Mouse (Mus musculus): ENCODE results near the gene Gm26620. TPM values are rescaled to one million over a fixed set of nuclear protein-coding genes. Genes with fewer than 3 reads are reported as not detected.
A peak's percentile ranks its signal among the peaks of the same experiment; 100 is the strongest.

Gm26620 gene
- polyA plus RNA-seq, 1 experiment from 2014 or later = 0.56 TPM

DNA sequence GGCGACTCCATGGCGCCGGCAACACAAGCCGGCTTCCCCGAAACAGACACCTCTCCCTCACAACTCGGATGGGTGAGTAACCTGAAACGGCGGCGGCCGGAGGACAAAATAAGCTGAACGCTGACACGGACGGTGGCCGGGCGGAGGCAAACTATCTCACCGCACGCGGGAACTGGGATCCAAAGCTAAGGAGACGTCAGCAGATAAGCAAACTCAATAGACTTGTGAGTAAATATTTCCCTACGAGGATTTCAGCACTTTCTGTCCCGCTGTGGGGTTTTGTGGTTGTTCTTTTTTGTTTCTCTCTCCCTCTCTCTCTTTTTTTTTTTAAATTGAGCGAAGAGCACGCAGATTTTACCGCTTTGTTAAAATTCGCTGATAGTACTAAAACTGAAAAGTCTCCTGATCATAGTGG lies 17.2 kb upstream of the Gm26620 start, which contains the start of gene Atf6:
TSS of gene Atf6 (minus strand) at position 81 of the 415 bp plus-strand sequence.
- no peaks in the 10 kb centered on the region for H3K27me3 ChIP-seq (ENCODE audit: control insufficient read depth, insufficient read depth, low read length)
- H3K4me2 ChIP-seq (replicated peaks) = peak within 1 kb of the TSS; percentile 83
- peak within 1 kb of the TSS; percentile 76 for H3K27ac ChIP-seq
- peaks cover 6% of the 10 kb centered on the region for H3K36me3 ChIP-seq (replicated peaks; ENCODE audit: control insufficient read depth, insufficient read depth)
- no peaks in the 10 kb centered on the region for H3K9me3 ChIP-seq (ENCODE audit: control insufficient read depth, low read length)
- H3K4me3 ChIP-seq (replicated peaks; ENCODE audit: low read length) = peak within 1 kb of the TSS; percentile 83
- 0% methylated on average over 25 of the region's 25 CpGs for WGBS
- ATAC-seq (ENCODE audit: low FRiP score) = peak; percentile 73
- peak within 1 kb of the TSS; percentile 72 for H3K9ac ChIP-seq
- peaks cover 9% of the 10 kb centered on the region for H3K4me1 ChIP-seq (replicated peaks; ENCODE audit: control insufficient read depth, insufficient read depth, low read length)
- peak; percentile 96 for DNase-seq (ENCODE audit: low spot score)

DNA sequence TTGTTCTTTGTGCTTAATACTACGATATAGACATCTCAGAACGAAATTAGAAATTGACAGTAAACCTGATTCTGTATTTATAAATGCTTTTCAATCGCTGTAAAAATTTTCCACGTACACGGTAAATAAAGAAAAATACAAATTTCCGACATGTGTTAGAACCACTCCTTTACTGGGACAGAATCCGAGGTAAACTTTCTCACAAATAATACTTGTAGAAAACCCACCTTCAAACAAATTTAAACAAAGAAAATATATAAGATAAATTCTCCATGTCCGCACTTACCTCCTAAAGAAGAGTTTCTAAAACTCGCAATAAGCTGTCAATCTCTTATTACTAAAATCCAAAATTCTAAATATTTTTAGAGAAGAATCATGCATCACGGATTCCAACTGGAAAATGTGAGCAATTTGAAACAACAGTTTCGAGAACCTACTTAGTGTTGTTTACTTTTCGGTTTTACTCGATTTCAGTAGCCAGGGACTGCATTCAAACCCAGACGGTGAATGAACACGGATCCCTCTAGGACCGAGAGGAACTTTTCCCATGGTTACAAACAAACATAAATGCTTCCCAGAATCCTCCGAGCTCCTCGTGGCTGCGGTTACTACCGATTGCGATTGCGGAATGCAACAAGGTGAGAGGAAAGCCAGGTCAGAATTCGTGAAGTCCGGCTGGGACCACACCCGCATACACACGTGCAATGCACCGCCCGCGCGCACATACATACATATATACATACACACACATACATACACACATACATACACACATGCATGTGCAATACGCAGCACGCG lies 16.6 kb upstream of the Gm26620 start:
- H3K9ac ChIP-seq = peak overlapping the region; percentile 72
- H3K9me3 ChIP-seq (ENCODE audit: control insufficient read depth, low read length) = no peaks in the 10 kb centered on the region
- H3K27me3 ChIP-seq (ENCODE audit: control insufficient read depth, insufficient read depth, low read length) = no peaks in the 10 kb centered on the region
- WGBS = under 1% methylated on average over 33 of the region's 33 CpGs
- H3K27ac ChIP-seq = peak overlapping the region; percentile 50; the same call in 1 of the 2 replicates
- ATAC-seq (ENCODE audit: low FRiP score) (peak; percentile 88), DNase-seq (ENCODE audit: low spot score) (peak; percentile 91)
- peak overlapping the region; percentile 83 for H3K4me3 ChIP-seq (replicated peaks; ENCODE audit: low read length)
- peaks cover 9% of the 10 kb centered on the region for H3K4me1 ChIP-seq (replicated peaks; ENCODE audit: control insufficient read depth, insufficient read depth, low read length)
- peak overlapping the region; percentile 83 for H3K4me2 ChIP-seq (replicated peaks)
- H3K36me3 ChIP-seq (replicated peaks; ENCODE audit: control insufficient read depth, insufficient read depth) = peaks cover 9% of the 10 kb centered on the region

DNA sequence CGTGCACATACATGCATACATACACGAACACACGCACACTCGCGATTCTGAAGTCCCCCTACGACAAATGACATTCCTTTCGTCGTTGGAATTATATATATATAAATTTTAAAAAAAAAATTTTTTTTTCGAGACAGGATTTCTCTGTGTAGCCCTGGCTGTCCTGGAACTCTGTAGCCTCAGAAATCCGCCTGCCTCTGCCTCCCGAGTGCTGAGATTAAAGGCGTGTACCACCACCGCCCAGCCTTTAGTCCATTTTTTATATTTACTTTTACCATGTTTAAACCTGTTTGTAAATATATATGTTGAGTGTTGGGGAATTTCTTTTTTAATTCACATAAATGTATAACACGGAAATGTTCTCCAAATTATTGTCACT lies 16.0 kb upstream of the Gm26620 start:
- no peaks in the 10 kb centered on the region for H3K9me3 ChIP-seq (ENCODE audit: control insufficient read depth, low read length)
- peak overlapping the region; percentile 50; the same call in 1 of the 2 replicates for H3K27ac ChIP-seq
- H3K4me1 ChIP-seq (replicated peaks; ENCODE audit: control insufficient read depth, insufficient read depth, low read length) = peaks cover 9% of the 10 kb centered on the region
- WGBS = 21% methylated on average over 14 of the region's 14 CpGs
- DNase-seq (ENCODE audit: low spot score) (no peak), ATAC-seq (ENCODE audit: low FRiP score) (0 out of 2 replicates have a peak, but pooled peaks have one; percentile 25)
- H3K36me3 ChIP-seq (replicated peaks; ENCODE audit: control insufficient read depth, insufficient read depth) = peaks cover 13% of the 10 kb centered on the region
- peak overlapping the region; percentile 72 for H3K9ac ChIP-seq
- H3K27me3 ChIP-seq (ENCODE audit: control insufficient read depth, insufficient read depth, low read length) = no peaks in the 10 kb centered on the region
- peak overlapping the region; percentile 83 for H3K4me3 ChIP-seq (replicated peaks; ENCODE audit: low read length)
- H3K4me2 ChIP-seq (replicated peaks) = peak overlapping the region; percentile 83

DNA sequence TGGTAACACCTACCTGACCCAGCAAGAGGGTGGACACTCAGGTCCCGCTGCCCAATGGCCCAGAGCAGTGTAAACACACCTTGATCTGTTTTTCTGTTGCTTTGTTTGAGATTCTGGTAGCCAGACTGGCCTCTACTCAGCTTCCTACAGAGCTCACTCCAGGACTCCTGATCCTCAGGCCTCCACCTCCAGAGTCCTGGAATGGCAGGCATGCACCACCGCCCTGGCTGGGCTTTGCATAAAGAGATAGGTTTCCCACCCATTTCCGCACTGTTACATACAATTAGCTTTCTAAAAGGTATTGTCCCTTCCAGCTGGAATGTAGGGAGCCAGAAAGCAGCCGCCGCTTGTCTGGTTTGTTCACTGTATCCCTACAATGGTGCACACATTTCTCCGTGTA lies 13.5 kb upstream of the Gm26620 start:
- ATAC-seq (ENCODE audit: low FRiP score) = no peak
- Histone ChIP-seq H3K4me3 (replicated peaks; ENCODE audit: low read length) (no peak overlapping the region), H3K36me3 (replicated peaks; ENCODE audit: control insufficient read depth, insufficient read depth) (peaks cover 35% of the 10 kb centered on the region), H3K9ac (no peak overlapping the region), H3K27me3 (ENCODE audit: control insufficient read depth, insufficient read depth, low read length) (no peaks in the 10 kb centered on the region), H3K27ac (no peak overlapping the region), H3K4me1 (replicated peaks; ENCODE audit: control insufficient read depth, insufficient read depth, low read length) (peaks cover 6% of the 10 kb centered on the region), H3K4me2 (replicated peaks) (no peak overlapping the region), H3K9me3 (ENCODE audit: control insufficient read depth, low read length) (no peaks in the 10 kb centered on the region)
- DNase-seq (ENCODE audit: low spot score) = no peak
- WGBS = 90% methylated on average over 6 of the region's 6 CpGs

DNA sequence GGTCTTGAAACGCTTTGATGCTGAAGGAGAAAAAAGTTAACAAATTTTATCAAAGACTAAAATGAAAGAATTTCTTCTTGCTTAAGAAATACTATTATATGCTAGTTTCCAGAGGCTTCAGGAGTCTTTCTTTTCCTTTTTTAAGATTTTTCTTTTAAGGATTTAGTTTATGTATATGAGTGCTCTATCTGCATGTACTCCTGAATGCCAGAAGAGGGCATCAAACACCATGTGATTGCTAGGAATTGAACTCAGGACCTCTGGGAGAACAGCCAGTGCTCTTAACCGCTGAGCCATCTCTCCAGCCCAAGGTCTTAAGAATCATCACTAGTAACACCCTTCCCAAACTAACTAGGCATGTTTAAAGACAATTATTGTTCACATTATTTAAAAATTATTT lies 12.9 kb upstream of the Gm26620 start:
- Histone ChIP-seq H3K9ac (no peak overlapping the region), H3K4me2 (replicated peaks) (no peak overlapping the region), H3K27ac (no peak overlapping the region), H3K4me3 (replicated peaks; ENCODE audit: low read length) (no peak overlapping the region), H3K36me3 (replicated peaks; ENCODE audit: control insufficient read depth, insufficient read depth) (peaks cover 41% of the 10 kb centered on the region), H3K27me3 (ENCODE audit: control insufficient read depth, insufficient read depth, low read length) (no peaks in the 10 kb centered on the region), H3K9me3 (ENCODE audit: control insufficient read depth, low read length) (no peaks in the 10 kb centered on the region), H3K4me1 (replicated peaks; ENCODE audit: control insufficient read depth, insufficient read depth, low read length) (peaks cover under 1% of the 10 kb centered on the region)
- WGBS = 97% methylated on average over 2 of the region's 2 CpGs
- no peak for ATAC-seq (ENCODE audit: low FRiP score)
- no peak for DNase-seq (ENCODE audit: low spot score)

DNA sequence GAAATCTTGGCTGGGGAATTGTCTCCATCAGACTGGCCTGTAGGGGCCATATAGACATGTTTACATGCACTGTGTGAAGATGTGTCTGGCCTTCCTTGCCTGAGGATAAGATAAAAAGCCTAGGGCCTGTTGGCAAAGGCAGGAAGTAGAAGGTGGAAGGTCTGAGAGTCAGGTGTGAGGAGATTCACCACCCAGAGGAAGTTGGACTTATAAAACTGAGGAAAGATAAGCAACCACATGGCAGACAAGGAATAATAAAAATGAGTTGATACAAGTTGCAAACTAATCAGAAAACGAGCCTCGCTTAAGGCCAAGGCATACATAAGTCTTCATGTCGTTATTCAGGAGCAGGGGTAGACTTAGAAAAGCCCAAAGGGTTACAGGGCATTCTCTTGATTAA lies 9.2 kb upstream of the Gm26620 start:
- Histone ChIP-seq H3K36me3 (replicated peaks; ENCODE audit: control insufficient read depth, insufficient read depth) (peaks cover 71% of the 10 kb centered on the region), H3K27ac (no peak overlapping the region)
- no peak for ATAC-seq (ENCODE audit: low FRiP score)

DNA sequence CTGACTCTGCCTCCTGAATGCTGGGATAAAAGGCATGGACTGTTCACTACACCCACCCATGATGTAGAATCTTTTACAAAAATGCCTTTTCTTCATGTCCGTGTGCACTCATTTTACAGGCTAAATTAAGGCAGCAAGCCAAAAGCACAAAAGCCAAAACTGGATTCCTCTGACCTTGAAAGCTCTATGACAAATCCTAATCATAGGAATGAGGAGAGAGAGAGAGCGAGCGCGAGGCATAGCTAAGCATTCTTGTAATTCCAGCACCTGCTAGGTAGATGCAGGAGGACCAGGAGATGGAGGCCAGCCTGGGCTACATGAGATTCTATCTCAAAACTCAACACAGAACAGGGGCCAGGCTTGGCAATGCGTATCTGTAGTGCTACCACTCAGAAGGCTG lies 8.0 kb upstream of the Gm26620 start:
- Histone ChIP-seq H3K9ac (no peak overlapping the region), H3K4me2 (replicated peaks) (no peak overlapping the region), H3K27me3 (ENCODE audit: control insufficient read depth, insufficient read depth, low read length) (no peaks in the 10 kb centered on the region), H3K36me3 (replicated peaks; ENCODE audit: control insufficient read depth, insufficient read depth) (peaks cover 66% of the 10 kb centered on the region), H3K9me3 (ENCODE audit: control insufficient read depth, low read length) (no peaks in the 10 kb centered on the region), H3K4me3 (replicated peaks; ENCODE audit: low read length) (no peak overlapping the region), H3K27ac (no peak overlapping the region), H3K4me1 (replicated peaks; ENCODE audit: control insufficient read depth, insufficient read depth, low read length) (no peaks in the 10 kb centered on the region)
- ATAC-seq (ENCODE audit: low FRiP score) (no peak), DNase-seq (ENCODE audit: low spot score) (no peak)
- WGBS = 97% methylated on average over 5 of the region's 5 CpGs

More for the DNA sequence above, 9.2 kb upstream of the Gm26620 start:
- DNase-seq (ENCODE audit: low spot score) = no peak
- Histone ChIP-seq H3K4me1 (replicated peaks; ENCODE audit: control insufficient read depth, insufficient read depth, low read length) (no peaks in the 10 kb centered on the region), H3K27me3 (ENCODE audit: control insufficient read depth, insufficient read depth, low read length) (no peaks in the 10 kb centered on the region), H3K4me2 (replicated peaks) (no peak overlapping the region), H3K4me3 (replicated peaks; ENCODE audit: low read length) (no peak overlapping the region), H3K9ac (no peak overlapping the region), H3K9me3 (ENCODE audit: control insufficient read depth, low read length) (no peaks in the 10 kb centered on the region)
- 88% methylated on average over 3 of the region's 3 CpGs for WGBS

DNA sequence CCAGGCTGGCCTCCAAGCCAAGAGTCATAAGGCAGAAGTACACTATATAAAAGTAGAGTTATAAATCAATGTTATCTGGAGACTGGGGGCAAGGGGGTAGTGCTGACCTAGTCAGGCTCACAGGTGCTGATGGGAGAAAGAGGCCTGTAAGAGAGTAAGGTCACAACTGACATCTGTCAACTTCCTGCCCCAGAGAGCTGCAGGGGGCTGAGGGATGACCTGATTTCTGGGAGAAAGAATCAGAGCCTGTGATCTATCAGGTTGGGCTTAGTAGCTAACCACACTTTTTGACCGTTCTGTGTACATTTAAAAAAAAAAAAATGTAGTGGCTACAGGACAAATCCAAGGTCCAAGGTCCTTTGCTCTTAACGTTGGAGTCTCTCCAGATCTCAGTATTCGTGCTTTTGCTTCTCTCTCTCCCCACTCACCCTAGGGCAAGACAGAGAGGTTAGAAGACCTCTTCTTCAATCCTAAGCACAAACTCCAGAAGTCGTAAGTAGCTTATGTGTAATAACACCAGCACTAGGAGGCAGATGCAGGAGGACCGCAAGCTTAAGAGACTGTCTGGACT lies 1.9 kb upstream of the Gm26620 start:
- H3K4me1 ChIP-seq (replicated peaks; ENCODE audit: control insufficient read depth, insufficient read depth, low read length) = peaks cover 8% of the 10 kb centered on the region; the same call in 1 of the 2 replicates
- no peak overlapping the region for H3K4me2 ChIP-seq (replicated peaks)
- no peak overlapping the region for H3K9ac ChIP-seq
- 91% methylated on average over 5 of the region's 5 CpGs for WGBS
- no peak overlapping the region for H3K4me3 ChIP-seq (replicated peaks; ENCODE audit: low read length)
- no peaks in the 10 kb centered on the region for H3K27me3 ChIP-seq (ENCODE audit: control insufficient read depth, insufficient read depth, low read length)
- H3K27ac ChIP-seq = no peak overlapping the region
- DNase-seq (ENCODE audit: low spot score) (no peak), ATAC-seq (ENCODE audit: low FRiP score) (no peak)
- H3K9me3 ChIP-seq (ENCODE audit: control insufficient read depth, low read length) = no peaks in the 10 kb centered on the region
- peaks cover 24% of the 10 kb centered on the region for H3K36me3 ChIP-seq (replicated peaks; ENCODE audit: control insufficient read depth, insufficient read depth)

DNA sequence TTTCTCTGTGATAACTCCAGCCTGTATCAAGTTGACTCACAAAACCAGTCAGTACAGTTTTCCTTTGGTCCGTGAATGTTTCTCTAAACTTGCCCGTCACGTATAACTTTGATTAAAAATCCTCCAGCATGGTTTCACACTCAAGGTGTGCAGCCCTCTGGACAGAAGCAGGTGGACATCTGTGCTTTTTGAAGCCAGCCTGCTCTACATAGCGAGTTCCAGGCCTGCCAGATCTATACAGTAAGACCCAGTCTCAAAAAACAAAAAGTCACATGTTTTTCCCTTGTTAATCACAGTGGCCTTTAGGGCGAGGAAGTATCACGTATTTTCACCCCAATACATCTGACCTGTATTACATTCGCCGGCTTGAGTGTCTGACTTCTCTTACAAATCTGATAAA lies 475 bp upstream of the Gm26620 start:
- Histone ChIP-seq H3K36me3 (replicated peaks; ENCODE audit: control insufficient read depth, insufficient read depth) (peaks cover 13% of the 10 kb centered on the region), H3K4me1 (replicated peaks; ENCODE audit: control insufficient read depth, insufficient read depth, low read length) (peaks cover 8% of the 10 kb centered on the region; the same call in 1 of the 2 replicates), H3K9ac (peak overlapping the region; percentile 96), H3K27ac (no peak overlapping the region), H3K9me3 (ENCODE audit: control insufficient read depth, low read length) (no peaks in the 10 kb centered on the region), H3K4me2 (replicated peaks) (peak overlapping the region; percentile 75), H3K27me3 (ENCODE audit: control insufficient read depth, insufficient read depth, low read length) (no peaks in the 10 kb centered on the region), H3K4me3 (replicated peaks; ENCODE audit: low read length) (peak overlapping the region; percentile 97)
- DNase-seq (ENCODE audit: low spot score) (peak; percentile 24), ATAC-seq (ENCODE audit: low FRiP score) (no peak)
- 31% methylated on average over 8 of the region's 8 CpGs for WGBS
